Mouse (Mus musculus) gastrocnemius, postnatal 10 days (tissue): Measurements from ENCODE around the gene Fpr3. TPM values are rescaled to one million over a fixed set of nuclear protein-coding genes. Genes with fewer than 3 reads are reported as not detected.
"Not testable (repeated sequence)": the region's sequence is repeated elsewhere in the genome, so short reads cannot be mapped to it uniquely, and the experiment has no call there.

Source experiments
- DNase-seq: peaks from one replicate; pipeline ENCODE4 v3.0.0; 2021; ENCODE audit warnings: mixed read lengths
- long read RNA-seq, 2 experiments: library from polyadenylated mRNA; stranded (forward); transcript quantifications; one replicate each; pipeline ENCODE4 v2.0.0; 2021
- total RNA-seq, 2 experiments: library from RNA; stranded (reverse); gene quantifications; 2 replicates each; pipeline ENCODE4 v1.2.3; 2021

The Fpr3 gene
- not detected for total RNA-seq
- long read RNA-seq, experiment 1: 0 reads
- long read RNA-seq, experiment 2: 0 reads

DNA sequence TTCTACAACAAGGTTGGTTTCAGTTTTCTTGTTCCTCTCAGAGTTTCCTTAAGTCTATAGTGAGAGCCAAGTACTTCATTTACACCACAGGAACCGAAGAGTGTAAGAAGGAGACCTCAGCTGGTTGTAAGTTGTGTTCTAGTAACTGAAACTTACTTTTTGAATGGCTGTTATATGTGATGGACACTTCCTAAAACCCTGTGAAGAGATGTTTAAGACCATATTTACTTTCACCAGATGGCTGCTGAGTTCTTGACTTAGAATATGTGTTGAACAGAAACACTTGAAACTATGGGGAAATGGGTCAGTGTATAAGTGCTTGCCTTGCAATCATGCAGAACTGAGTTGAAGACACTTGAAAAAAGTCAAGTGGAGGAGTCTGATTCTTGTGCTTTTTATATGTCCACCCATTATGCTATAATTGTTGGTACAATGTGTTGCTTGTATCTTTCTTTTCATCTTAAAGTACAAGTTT lies at the start of gene Fpr3, which contains the start of gene Fpr2:
TSS of gene Fpr3 (plus strand) at position 79 of the 475 bp plus-strand sequence.
TSS of gene Fpr2 (plus strand) at position 51 of the 475 bp plus-strand sequence.
- no peak for DNase-seq

DNA sequence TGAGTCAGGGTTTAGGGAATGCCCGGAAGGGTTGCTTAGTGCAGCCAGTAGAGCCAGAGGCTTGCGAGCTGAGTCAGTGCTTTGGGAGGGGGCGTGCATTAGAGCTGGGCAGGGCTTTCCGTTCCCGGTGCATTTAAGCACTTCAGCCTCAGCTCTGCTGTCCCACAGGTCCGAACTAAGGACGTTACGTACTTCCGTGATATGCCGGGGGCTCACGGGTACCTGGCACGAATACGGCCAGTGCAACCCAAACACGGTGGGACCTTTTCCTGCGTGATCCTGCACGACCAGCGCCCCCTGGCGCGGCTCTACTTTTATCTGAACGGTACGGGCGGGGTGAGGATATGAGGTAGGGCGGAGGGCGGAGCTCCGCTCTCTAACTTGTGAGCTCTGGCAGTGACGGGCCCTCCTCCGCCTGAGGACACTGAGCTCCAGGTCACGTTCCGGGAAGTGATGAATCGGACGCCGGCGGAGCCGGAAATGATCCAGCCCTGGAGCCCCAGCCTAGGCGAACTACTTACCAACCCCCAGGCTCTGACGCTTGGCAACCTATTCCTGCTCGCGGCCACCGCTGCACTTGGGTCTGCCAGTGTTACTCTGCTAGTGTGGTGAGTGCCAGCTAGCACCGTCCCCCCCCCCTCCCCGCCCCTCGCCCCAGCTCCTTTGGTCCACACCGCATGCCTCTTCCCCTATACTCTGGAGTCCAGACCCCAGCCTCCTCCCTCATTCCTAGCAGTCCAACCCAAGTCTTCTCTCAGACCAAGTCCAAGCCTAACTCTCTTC lies 49.5 kb upstream of the Fpr3 start:
- peak; percentile 90 for DNase-seq

DNA sequence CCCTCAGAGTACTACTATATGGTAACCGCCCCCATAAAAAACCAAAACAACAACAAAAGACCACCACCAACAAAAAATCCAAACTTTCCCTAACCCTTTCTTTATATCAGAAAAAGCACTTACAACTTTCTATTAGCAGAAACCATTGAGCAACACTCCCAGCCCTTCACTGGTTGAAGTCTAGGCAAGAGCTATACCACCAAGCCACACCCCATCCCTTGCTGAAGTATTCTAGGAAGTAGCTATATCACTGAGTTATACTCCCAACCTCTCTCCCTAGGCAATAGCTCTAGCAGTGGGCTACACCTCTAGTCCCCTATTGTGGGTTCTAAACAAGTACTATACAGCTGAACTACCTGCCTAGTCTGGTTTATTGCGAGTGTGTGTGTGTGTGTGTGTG lies 48.4 kb upstream of the Fpr3 start:
- no peak for DNase-seq

DNA sequence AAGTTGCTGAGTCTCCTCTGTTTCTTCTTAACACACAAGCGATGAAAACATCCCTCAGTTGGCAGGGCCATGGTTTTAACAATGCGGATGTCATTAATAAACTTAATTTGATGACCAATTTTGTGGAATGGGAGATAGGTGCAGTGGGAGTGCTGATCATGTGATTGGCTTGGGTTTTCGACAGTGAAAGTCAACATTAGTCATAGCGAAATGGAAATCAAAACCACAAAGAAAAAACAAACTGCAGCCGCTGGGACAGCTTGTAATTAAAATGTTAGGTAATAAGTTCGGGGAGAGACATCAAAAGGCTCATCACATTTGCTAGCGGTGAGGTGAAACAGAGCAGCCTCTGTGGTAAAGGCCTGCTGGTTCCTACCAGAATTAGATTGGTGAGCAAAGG lies 46.9 kb upstream of the Fpr3 start:
- DNase-seq: no peak

DNA sequence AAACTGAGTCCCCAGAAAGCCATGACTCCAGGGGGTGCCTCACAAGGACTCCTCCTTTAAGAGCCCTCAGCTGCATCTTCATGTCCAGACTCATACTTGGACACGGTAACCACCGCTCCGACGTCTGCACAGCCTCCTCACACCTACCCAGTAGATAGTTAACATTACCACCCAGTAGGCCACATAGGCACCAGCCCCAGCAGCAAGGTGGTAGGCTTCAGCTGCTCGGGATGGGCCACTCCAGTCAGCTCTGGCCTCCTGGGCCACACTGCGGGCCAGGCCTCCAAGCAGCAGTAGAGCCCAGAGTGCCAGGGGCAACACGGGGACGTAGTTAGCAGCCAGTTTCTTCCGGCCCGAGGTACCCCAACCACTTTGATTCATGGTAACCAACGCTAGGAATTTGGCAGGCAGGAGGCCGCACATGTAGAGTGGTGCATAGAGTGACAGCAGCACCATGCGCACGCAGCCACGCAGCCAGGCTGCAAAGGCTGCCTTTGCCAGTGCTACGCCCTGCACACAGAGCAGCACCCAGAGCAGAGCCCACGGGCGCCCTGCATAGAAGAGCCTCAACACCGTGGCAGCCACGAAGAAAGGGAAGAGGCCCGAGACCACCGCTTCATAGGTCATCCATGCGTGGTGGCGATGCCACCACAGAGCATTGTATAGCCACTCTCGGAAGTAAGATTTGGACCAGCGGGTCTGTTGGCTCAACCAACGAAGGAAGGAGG lies 44.0 kb upstream of the Fpr3 start:
- no peak for DNase-seq

DNA sequence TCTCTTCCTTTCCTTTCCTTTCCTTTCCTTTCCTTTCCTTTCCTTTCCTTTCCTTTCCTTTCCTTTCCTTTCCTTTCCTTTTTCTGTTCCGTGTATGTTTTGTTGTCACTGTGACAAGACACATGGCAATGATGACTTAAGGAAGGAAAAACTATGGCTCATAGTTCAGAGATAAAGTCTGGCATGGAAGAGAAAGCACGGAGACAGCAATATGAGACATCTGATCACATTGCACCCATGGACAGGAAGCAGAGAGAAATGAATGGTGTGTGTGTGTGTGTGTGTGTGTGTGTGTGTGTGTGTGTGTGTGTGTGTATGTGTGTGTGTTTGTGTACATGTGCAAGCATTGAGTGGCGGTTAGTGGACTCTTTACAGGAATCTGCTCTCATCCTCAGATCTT lies 43.0 kb upstream of the Fpr3 start:
- DNase-seq: not testable (repeated sequence)

DNA sequence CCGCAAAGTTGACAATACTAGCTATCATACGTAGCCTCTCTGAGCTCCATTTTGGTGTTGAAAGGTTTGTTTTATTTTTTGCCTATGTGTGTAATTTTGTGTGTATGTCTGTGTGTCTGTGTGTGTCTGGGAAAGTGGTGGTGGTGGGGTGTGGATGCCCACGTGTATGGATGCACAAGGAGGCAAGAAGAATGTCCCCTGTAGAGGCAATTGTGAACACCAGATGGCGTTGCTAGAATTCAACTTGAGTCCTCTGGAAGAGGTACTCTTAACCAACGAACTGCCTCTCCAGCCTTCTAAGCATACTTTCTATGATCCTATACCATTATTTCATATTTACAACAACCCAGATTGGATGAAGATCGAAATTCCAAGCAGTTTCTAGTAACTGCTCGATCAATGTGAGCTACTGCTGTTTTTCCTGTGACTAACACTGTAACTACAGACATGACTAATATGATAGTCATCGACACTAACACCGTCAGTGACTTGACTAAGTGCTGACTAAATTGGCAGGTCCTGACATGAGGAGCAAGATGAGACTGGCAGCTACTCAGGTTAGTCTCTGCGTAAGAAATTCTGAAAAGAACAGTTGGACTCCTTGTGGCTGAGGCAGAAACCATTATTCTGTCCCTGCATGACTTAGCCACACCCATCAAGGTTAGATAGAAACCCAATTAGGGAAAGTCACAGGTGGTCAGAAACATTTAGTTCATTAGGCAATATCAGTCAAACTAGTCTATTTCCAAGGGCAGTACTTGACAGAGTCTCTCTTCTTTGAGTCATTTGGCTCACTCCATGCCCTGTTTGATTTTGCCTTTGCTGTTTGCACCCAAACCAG lies 42.2 kb upstream of the Fpr3 start:
- DNase-seq: no peak

DNA sequence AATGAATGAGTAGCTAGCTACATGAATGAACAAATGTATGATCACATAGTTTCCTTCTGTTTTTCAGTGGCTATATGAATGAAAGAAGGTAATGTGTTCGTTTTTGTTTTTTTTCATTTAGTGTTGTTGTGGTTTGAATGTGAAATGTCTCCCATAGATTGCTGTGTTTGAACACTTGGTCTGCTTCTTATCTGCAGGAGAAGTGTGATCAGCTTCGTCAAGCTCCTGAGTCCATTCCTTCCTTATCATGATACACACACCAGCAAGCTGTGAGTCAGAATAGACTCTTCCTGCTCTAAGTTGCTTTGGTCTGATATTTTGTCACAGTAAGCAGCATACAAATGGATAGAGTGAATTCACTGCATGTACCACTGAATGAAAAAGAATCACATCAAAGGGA lies 38.7 kb upstream of the Fpr3 start:
- DNase-seq: no peak

DNA sequence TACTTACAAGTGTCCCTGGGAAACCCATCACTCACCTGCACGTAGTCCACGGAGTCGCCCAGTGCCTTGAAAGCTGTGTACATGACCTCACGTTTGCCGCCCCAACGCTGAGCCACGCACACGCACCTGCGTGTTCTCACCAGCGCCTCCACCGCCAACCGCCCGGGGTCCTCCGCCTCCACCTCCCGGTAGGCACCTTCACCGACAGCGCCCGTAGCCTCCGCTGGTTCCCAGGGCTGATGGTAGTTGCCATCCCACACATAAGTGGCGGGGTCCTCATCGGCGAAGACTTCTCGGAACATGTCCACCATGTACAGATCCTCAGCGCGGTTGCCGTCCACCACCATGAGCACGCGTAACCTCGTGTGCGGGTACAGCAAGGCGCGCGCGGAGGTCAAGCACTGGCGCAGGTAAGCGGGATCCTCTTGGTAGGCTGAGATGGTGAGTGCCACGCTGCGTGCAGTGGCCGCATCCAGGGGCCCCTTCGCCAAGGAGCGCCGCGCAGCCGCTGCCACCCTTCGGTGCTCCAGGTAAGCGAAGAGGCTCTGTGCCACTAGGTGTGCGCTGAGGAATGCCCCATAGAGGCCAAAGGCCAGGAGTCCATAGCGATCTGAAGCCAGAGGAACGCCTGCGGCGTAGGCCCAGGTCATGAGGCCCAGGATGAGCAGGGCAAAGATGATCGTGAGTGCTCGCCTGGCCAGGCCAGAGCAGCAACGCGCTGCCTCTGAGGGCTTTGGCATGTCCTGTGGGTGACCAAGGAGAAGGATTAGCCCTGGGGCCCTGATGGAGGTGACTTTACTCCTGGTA lies 37.5 kb upstream of the Fpr3 start:
- no peak for DNase-seq

DNA sequence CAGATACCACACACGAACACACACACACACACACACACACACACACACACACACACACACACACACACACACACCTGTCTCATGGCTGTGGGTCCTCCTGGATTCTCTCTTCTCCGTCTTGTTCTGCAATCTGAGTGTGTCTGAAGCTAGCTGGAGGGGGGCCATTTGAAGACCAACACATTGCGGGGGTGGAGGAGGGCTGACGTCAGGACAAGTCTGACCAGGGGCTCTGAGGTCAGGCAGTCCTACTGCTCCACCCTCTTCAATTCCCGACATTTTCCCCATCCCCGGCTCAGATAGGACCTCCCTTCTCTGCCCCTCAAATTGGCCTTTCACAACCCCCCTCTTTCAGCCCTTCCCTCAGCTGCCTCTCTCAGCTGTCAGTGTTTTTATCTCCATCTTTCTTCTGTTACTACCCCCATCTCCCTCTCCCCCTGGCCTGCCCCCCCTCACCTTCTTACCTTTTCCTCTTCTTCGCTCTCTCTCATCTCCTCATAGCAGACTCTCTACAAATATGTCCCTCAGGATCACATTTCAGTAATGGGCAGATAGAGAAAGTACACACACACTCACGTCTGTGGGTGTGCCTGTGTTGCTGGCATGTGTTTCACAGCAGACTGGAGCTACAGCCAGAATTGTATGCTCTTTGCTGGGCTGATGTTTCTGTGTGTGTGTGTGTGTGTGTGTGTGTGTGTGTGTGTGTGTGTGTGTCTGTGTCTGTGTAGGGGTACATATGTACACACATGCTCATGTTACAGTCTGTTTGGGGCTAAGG lies 32.4 kb upstream of the Fpr3 start, which contains the start of gene Has1:
TSS of gene Has1 (minus strand) at position 142 of the 775 bp plus-strand sequence.
- no peak for DNase-seq

DNA sequence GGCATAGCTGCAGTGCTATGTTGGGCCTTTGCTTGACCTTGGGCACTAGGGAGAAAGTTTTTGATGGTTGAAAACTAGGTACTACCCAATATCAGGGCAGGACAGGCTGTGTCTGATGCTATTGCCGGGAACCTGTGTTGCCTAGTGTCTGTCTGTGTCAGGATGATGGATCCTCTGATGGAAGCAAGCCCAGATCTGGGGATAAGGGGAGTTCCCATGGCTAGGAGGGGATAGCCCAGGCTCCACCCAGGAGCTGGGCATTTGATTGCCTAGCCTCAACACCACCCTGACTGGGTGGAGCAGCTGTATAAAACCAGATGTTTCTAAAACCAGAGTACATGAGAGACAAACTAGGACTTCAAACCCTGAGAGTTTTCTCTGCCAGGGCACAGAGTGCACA lies 31.0 kb upstream of the Fpr3 start:
- no peak for DNase-seq

DNA sequence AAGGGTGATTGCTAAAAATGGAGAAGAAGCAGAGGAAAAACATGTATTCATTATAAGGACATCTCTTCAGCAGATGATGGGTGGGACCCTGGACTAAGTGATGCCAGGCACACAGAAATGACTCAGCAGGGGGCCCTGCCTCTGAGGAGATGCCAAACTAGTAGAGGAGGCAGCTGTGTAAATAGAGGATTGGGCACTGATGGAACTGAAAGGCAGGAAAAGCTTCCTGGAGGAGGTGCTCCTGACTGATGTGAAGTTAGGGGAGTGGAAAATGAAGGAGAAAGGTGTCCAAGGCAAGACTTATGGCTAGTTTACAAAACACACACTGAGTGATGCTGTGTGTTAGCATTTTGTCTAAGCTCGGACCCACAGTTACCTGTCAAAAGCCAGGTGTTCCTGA lies 30.2 kb upstream of the Fpr3 start:
- no peak for DNase-seq

DNA sequence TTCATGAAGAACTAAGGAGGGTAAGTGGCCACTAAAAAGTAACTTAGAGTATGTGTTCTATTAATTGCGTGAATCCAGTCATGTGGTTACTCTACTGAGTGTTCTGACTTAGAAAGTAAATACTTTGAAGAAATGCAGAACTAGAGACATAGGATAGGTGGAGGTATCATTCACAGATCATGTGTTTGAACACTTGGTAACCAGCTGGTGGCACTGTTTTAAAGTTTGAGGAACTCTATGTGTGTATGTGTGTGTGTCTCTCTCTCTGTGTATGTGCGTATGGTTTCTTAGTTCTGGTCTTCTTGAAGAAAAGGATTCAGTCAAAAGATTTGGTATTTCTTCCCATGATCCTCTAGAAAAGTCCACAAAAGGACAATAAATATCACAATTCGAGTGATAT lies 27.5 kb upstream of the Fpr3 start:
- DNase-seq: no peak

DNA sequence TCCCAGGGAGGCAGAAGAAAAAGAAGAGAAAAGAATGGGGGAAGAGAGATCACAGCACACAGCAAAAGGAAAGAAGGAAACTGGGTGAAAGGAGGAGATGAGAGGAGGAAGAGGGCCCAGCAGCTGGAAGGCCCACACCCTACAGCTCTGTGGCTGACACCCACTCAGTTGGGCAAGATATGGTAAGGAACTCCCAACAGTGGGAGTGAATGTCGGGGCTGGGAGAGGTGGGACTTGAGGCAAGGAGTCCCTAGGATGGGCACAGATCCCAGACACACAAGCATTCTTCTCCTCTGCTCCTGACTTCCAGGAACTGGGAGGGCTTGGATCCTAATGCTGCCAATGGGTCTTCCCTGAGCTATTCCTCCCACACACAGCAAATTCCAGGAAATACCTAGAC lies 25.3 kb upstream of the Fpr3 start:
- no peak for DNase-seq

DNA sequence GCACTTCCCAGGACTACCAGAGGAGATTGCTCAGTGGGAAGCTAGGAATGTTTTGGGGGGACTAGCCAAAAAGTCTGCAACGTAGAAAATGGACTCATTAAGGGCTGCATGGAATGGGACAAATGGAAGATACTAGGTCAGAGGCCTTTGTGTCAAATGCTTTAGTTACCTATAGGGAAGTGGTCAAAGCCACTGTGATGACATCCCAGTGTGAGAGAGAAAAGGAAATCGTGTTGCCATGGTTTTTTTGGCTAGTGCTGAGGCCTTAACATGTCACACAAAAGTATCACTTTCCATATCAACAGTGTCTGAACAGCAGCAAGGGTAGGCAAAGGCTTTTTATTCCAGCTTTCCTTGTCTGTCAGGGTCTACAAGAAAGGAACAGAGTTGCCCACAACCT lies 22.5 kb upstream of the Fpr3 start:
- DNase-seq: no peak

DNA sequence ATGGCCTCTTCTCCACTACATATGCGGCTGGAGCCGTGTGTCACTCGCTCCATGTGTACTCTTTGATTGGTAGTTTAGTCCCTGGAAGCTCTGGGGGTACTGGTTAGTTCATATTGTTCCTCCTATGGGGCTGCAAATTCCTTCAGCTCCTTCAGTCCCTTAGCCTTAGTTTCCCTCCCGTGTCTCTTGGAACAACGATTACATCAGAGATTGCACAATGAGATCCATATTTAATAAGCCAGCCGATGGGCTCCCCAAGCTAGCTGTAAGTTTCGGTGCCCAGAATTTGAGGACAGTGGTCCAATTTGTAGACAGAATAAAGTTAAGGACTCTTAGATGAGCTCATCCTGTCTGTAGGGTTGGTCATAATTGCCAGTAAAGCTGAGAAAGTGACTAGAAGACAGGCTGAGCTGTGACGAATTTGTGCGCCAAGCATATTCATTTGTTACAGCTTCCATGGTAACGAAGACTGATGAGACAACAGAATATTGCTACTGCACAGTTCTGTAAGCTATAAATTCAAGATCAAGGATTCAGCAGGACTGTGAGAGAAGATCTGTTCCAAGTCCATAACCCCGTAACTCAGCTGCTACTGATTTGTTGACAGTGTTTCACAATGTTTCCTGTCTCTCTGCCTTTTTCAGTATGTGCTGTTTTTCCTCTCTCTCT lies 20.7 kb upstream of the Fpr3 start:
- no peak for DNase-seq

DNA sequence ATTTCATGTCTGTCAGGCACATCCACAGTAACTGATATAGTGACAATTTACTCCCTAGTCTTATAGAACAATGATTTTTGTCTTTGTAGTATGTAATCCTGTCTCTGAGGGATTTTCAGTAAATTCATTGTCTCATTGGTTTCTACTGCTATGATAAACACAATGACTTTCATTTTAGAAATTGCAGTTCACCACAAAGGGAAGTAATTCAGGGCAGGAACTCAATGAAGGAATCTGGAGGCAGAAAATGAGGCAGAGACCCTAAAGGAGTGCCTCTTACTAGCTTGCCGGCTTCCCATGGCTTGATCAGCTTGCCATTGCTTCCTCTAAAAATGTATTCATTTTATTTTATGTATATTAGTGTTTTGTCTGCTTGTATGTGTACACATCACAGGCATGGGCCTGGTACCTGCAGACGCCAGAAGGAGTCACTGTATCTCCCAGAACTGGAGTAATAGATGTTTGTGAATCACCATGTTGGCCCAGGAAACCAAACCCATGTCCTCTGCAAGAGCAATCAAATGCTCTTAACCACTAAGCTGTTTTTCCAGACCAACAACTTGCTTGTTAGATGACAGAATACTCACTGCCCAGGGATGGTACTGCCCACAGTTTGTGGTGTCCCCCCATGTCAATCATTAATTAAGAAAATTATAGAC lies 16.6 kb upstream of the Fpr3 start:
- DNase-seq: no peak

DNA sequence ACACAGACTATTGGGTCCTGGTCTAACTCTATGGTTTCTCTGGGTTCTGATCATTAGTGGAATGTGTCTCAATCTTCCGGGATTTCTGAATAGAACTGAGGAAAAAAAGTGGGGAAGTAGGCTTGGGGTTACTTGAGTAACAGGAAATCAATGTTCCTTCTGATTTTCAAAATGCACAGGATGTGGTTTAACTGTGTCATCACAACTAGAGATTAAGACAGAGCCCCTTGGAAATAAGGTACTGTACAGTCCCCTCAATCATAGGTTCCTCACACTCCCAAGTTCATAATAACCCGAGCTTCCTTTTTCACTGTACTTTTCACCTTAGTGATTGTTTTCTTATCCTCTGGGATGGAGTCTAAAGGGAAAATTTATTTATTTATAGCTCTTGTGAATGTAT lies 16.0 kb upstream of the Fpr3 start:
- DNase-seq: no peak

DNA sequence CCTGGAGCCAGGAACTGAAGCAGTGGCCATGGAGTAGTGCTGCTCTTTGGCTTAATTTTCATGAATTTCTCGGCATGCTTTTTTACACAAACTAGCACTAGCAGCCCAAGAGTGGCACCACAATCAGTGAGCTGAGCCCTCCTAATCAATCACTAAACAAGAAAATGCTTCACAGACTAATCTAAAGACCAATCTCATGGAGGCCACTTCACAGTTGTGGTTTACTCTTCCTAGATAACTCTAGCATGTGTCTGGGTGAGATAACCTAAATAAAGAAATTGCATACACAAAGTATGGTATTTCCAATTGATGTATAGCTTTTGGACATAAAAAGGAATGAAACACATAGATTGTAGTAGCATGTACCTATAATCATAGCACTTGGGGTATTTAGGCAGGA lies 8.3 kb upstream of the Fpr3 start:
- DNase-seq: no peak

DNA sequence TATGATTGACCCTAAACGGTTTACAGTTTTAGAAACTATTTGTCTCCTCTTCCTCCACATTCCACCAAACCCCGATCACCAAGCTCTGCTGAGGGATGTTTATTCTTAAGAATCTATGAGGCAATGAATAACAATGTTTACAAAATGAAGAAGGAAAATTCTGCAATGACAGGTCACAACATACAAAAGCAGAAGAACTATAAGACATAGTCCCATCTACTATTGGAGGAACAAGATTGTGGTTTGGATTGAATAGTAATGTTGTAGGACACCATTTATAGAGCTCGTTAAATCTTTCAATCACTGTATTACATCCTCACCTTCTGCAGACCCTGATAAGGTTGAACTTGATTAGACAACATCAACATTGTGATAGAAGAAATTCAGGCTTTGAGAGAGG lies 5.0 kb upstream of the Fpr3 start:
- DNase-seq: no peak
